Mouse (Mus musculus) limb, embryonic 13.5 days (tissue): ENCODE measurements around the gene Gm6408. TPM values are rescaled to one million over a fixed set of nuclear protein-coding genes. Genes with fewer than 3 reads are reported as not detected.
"Not testable (repeated sequence)": the region's sequence is repeated elsewhere in the genome, so short reads cannot be mapped to it uniquely, and the experiment has no call there.

Experiments used
- ATAC-seq: fragments of 200-750 bp; cut with Nextera tagmentation; 2 replicates; pipeline ENCODE4 v1.8.0; 2017; ENCODE audit warnings: low read depth, moderate number of reproducible peaks, moderate TSS enrichment; ENCODE audit not compliant: low FRiP score
- H3K27ac ChIP-seq: fragments of 300-500 bp; sonication (generic); 2 replicates; pipeline ENCODE4 v1.5.1; 2015; ENCODE audit warnings: inconsistent platforms, mild to moderate bottlenecking, moderate library complexity
- H3K27me3 ChIP-seq: fragments of 300-500 bp; sonication (generic); 2 replicates; pipeline ENCODE4 v1.6.1; 2015; ENCODE audit warnings: mild to moderate bottlenecking, inconsistent platforms
- H3K36me3 ChIP-seq: fragments of 300-500 bp; sonication (generic); 2 replicates; pipeline ENCODE4 v1.6.1; 2015; ENCODE audit warnings: inconsistent platforms, mild to moderate bottlenecking, moderate library complexity
- H3K4me1 ChIP-seq: fragments of 300-500 bp; sonication (generic); 2 replicates; pipeline ENCODE4 v1.6.1; 2015; ENCODE audit warnings: inconsistent platforms
- H3K4me2 ChIP-seq: fragments of 300-500 bp; sonication (generic); replicated peaks from 2 replicates; pipeline ENCODE4 v1.6.1; 2015; ENCODE audit warnings: inconsistent platforms, mild to moderate bottlenecking, moderate library complexity
- H3K4me3 ChIP-seq: fragments of 300-500 bp; sonication (generic); 2 replicates; pipeline ENCODE4 v1.5.1; 2015; ENCODE audit warnings: moderate library complexity, mild to moderate bottlenecking, inconsistent platforms
- H3K9ac ChIP-seq: fragments of 300-500 bp; sonication (generic); 2 replicates; pipeline ENCODE4 v1.6.1; 2015; ENCODE audit warnings: mild to moderate bottlenecking, inconsistent platforms
- H3K9me3 ChIP-seq: fragments of 300-500 bp; sonication (generic); 2 replicates; pipeline ENCODE4 v1.6.1; 2016; ENCODE audit warnings: inconsistent platforms
- WGBS: fragments of 180-500 bp; shearing (Covaris S2); methylation state at CpG from one replicate; pipeline ENCODE4 v1.1.7; 2015; 5-methylcytosine and 5-hydroxymethylcytosine counted together
- polyA plus RNA-seq: library from polyadenylated mRNA; unstranded; fragments of >200 nt; fragmentation: Nextera tagmentation; extraction: Ambion mirVana; gene quantifications from 2 replicates; pipeline ENCODE4 v1.2.1, GENCODE M21; 2015

Gm6408 gene
- polyA plus RNA-seq, 1 experiment from 2014 or later, result not detected

DNA sequence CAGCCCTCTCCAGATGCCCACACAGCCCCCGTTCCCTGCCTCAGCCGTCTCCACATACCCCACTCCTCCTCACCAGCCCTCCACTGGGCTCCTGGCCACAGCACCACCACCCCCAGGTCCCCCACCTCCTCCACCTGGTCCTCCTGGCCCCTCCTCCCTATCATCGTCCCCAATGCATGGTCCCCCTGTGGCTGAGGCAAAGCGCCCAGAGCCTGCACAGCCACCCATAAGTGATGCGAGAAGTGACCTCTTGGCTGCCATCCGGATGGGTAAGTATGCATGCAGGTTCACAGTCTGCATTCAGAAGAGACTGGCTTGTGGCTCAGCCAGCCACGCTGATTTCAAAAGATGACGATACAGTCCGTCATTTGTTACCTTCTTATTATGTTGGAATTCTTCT is 13.5 kb upstream of the Gm6408 start:
- WGBS, result 92% methylated on average over 9 of the region's 9 CpGs
- peaks cover 16% of the 10 kb centered on the region; the same call in 1 of the 2 replicates for H3K36me3 ChIP-seq
- no peaks in the 10 kb centered on the region for H3K9me3 ChIP-seq
- H3K27ac ChIP-seq, result no peak overlapping the region
- no peak overlapping the region for H3K4me2 ChIP-seq
- no peak overlapping the region for H3K9ac ChIP-seq
- no peak overlapping the region for H3K4me3 ChIP-seq
- no peaks in the 10 kb centered on the region for H3K4me1 ChIP-seq
- ATAC-seq, result no peak
- H3K27me3 ChIP-seq, result no peaks in the 10 kb centered on the region

- H3K4me1 ChIP-seq, result no peaks in the 10 kb centered on the region
- no peak overlapping the region for H3K4me2 ChIP-seq
- no peaks in the 10 kb centered on the region for H3K9me3 ChIP-seq
- no peak overlapping the region for H3K9ac ChIP-seq
- H3K4me3 ChIP-seq, result no peak overlapping the region
- no peaks in the 10 kb centered on the region for H3K27me3 ChIP-seq
- WGBS, result 88% methylated on average over 9 of the region's 9 CpGs
- H3K27ac ChIP-seq, result no peak overlapping the region
- peaks cover 16% of the 10 kb centered on the region; the same call in 1 of the 2 replicates for H3K36me3 ChIP-seq
- no peak for ATAC-seq
Measured at GRCm38 (mm10) chr5:146470821-146471220, 10.9 kb upstream of the Gm6408 start.

GRCm38 (mm10) chr5:146471311-146471710 is 10.5 kb upstream of the Gm6408 start:
- Histone ChIP-seq H3K27ac (no peak overlapping the region), H3K36me3 (peaks cover 16% of the 10 kb centered on the region; the same call in 1 of the 2 replicates), H3K4me2 (no peak overlapping the region), H3K9me3 (no peaks in the 10 kb centered on the region), H3K9ac (no peak overlapping the region), H3K4me3 (no peak overlapping the region), H3K27me3 (no peaks in the 10 kb centered on the region), H3K4me1 (no peaks in the 10 kb centered on the region)
- WGBS, result 87% methylated on average over 5 of the region's 5 CpGs
- ATAC-seq, result no peak

DNA sequence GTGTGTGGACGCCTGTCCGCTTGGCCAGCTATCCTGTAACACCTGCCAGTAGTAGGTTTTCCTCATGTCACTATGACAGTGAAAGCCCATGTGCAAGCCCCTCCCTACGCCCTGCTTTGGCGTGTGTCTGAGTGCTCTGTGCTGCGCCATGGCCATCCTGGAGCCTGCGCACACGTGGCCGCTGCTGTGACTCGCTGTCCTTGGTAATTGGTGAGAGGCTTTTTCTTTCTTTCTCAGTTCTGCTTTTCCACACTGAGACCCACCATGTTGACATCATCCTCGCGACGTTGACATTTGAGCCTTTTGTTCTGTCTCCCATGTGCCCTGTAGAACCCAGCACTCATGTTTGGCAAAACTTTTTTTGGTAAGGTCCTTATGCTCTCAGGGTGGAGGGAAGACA is 9.9 kb upstream of the Gm6408 start:
- Histone ChIP-seq H3K4me3 (no peak overlapping the region), H3K4me2 (no peak overlapping the region), H3K9me3 (no peaks in the 10 kb centered on the region), H3K36me3 (peaks cover 16% of the 10 kb centered on the region; the same call in 1 of the 2 replicates), H3K9ac (no peak overlapping the region), H3K4me1 (no peaks in the 10 kb centered on the region), H3K27me3 (no peaks in the 10 kb centered on the region), H3K27ac (no peak overlapping the region)
- ATAC-seq, result no peak
- 91% methylated on average over 12 of the region's 12 CpGs for WGBS

DNA sequence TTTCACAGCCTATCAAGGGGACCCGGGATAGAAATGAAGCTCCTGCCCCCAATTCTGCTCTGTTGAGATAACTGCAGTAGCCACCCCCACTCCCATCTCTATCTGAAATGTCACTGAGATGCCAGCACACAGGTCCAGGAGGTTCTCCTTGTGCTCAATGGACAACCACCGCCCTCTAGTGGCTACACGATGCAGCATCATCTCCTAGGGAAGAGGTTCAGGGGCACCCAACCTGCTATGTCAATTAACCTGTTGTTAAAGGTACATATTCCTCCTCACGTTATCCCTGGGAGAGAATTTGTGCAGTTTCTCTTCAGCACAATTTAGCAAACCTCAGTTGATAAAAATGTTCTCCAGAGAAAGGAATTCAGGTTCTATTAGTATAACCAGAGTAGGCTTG is 2.2 kb upstream of the Gm6408 start:
- H3K4me1 ChIP-seq, H3K9me3 ChIP-seq, H3K9ac ChIP-seq, H3K4me3 ChIP-seq, H3K27ac ChIP-seq, H3K4me2 ChIP-seq, ATAC-seq, H3K36me3 ChIP-seq, H3K27me3 ChIP-seq: not testable (repeated sequence)
- WGBS, result 12% methylated on average over 4 of the region's 4 CpGs

GRCm38 (mm10) chr5:146488959-146489358 is 7.2 kb downstream of the Gm6408 start:
- not testable (repeated sequence) for H3K9me3 ChIP-seq, H3K4me3 ChIP-seq, H3K36me3 ChIP-seq, H3K27me3 ChIP-seq, H3K27ac ChIP-seq, ATAC-seq, H3K4me1 ChIP-seq, H3K4me2 ChIP-seq, H3K9ac ChIP-seq
- 8% methylated on average over 3 of the region's 4 CpGs for WGBS

DNA sequence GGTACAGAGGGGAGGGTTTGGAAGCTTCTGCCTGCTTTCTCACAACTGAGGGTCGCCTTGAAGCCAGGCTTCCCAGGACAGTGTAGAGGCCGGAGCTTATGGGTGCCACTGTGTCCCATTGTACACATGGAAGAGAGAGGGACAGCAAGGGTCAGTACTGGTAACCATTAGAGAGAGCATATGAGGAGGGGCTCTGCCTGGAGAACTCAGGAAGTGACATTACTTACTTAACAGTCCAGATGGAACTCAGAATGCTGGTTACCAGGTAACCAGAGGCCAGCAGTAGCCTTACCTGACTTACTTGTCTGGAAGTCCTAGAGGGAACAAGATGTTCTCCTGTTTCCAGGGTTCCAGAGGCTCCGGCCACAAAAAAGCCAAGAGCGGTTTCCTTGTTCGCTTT is 9.3 kb downstream of the Gm6408 start, which contains the start of gene Gm6370:
Gene Gm6370, plus strand, starts transcription at position 301 of the 400 bp plus-strand sequence.
- not testable (repeated sequence) for H3K27me3 ChIP-seq, H3K9me3 ChIP-seq, H3K4me1 ChIP-seq, H3K27ac ChIP-seq, ATAC-seq, H3K4me2 ChIP-seq, H3K9ac ChIP-seq, H3K36me3 ChIP-seq, H3K4me3 ChIP-seq
- no CpG with 5 or more reads among the region's 5 CpGs for WGBS

DNA sequence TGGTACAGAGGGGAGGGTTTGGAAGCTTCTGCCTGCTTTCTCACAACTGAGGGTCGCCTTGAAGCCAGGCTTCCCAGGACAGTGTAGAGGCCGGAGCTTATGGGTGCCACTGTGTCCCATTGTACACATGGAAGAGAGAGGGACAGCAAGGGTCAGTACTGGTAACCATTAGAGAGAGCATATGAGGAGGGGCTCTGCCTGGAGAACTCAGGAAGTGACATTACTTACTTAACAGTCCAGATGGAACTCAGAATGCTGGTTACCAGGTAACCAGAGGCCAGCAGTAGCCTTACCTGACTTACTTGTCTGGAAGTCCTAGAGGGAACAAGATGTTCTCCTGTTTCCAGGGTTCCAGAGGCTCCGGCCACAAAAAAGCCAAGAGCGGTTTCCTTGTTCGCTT is 20.3 kb downstream of the Gm6408 start, which contains the start of gene 4930449I24Rik:
Gene 4930449I24Rik, plus strand, starts transcription at position 301 of the 400 bp plus-strand sequence.
- H3K27me3 ChIP-seq, H3K4me1 ChIP-seq, H3K27ac ChIP-seq, ATAC-seq, H3K9ac ChIP-seq, H3K4me2 ChIP-seq, H3K4me3 ChIP-seq, H3K9me3 ChIP-seq, H3K36me3 ChIP-seq: not testable (repeated sequence)
- no CpG with 5 or more reads among the region's 5 CpGs for WGBS

DNA sequence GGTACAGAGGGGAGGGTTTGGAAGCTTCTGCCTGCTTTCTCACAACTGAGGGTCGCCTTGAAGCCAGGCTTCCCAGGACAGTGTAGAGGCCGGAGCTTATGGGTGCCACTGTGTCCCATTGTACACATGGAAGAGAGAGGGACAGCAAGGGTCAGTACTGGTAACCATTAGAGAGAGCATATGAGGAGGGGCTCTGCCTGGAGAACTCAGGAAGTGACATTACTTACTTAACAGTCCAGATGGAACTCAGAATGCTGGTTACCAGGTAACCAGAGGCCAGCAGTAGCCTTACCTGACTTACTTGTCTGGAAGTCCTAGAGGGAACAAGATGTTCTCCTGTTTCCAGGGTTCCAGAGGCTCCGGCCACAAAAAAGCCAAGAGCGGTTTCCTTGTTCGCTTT is 32.1 kb downstream of the Gm6408 start, which contains the start of gene Gm3402:
Gene Gm3402, plus strand, starts transcription at position 301 of the 400 bp plus-strand sequence.
- WGBS, result 90% methylated on average over 1 of the region's 5 CpGs
- H3K9me3 ChIP-seq, H3K4me1 ChIP-seq, H3K36me3 ChIP-seq, H3K27me3 ChIP-seq, H3K4me2 ChIP-seq, H3K4me3 ChIP-seq, H3K27ac ChIP-seq, H3K9ac ChIP-seq, ATAC-seq: not testable (repeated sequence)

- not testable (repeated sequence) for H3K4me1 ChIP-seq, H3K27ac ChIP-seq, H3K36me3 ChIP-seq, H3K9me3 ChIP-seq, H3K27me3 ChIP-seq, H3K4me3 ChIP-seq, ATAC-seq, H3K9ac ChIP-seq, H3K4me2 ChIP-seq
- 88% methylated on average over 3 of the region's 3 CpGs for whole genome bisulfite sequencing
Measured at GRCm38 (mm10) chr5:146525501-146525900, 43.7 kb downstream of the Gm6408 start, which contains the start of gene Gm3404. Gene Gm3404 (plus strand): TSS chr5:146525801.

Other genes with a start within 250 kb of the Gm6408 start
- 3.7 and 4.5 TPM in 2 replicates for gene Wasf3, start 97.0 kb upstream of the Gm6408 start, polyA plus RNA-seq
- not detected in 2 replicates for gene Gm6370, start 9.4 kb downstream of the Gm6408 start, polyA plus RNA-seq
- gene 4930449I24Rik, start 20.4 kb downstream of the Gm6408 start, polyA plus RNA-seq, result not detected in 2 replicates
- gene Gm3402, start 32.2 kb downstream of the Gm6408 start, polyA plus RNA-seq, result not detected in 2 replicates
- not detected in 2 replicates for gene Gm3404, start 43.8 kb downstream of the Gm6408 start, polyA plus RNA-seq
- gene Gm3409, start 55.7 kb downstream of the Gm6408 start, polyA plus RNA-seq, result not detected in 2 replicates
- not detected in 2 replicates for gene Gm3415, start 74.2 kb downstream of the Gm6408 start, polyA plus RNA-seq
- gene Gpr12, start 103.3 kb downstream of the Gm6408 start, polyA plus RNA-seq, result 0.17 and 0.22 TPM in 2 replicates